Mouse (Mus musculus): ENCODE measurements at regions not wholly inside any gene's neighbourhood (a gene's known extent, or its start where the extent isn't known, plus 50 kb on each side); places are given as distances from the start of the nearest gene placed in this dataset.

GRCm38 (mm10) chr13:64007688-64008087, 81.3 kb downstream of the Hsd17b3 start:
- DNase-seq (ENCODE audit: low read depth, low spot score), result no peak

DNA sequence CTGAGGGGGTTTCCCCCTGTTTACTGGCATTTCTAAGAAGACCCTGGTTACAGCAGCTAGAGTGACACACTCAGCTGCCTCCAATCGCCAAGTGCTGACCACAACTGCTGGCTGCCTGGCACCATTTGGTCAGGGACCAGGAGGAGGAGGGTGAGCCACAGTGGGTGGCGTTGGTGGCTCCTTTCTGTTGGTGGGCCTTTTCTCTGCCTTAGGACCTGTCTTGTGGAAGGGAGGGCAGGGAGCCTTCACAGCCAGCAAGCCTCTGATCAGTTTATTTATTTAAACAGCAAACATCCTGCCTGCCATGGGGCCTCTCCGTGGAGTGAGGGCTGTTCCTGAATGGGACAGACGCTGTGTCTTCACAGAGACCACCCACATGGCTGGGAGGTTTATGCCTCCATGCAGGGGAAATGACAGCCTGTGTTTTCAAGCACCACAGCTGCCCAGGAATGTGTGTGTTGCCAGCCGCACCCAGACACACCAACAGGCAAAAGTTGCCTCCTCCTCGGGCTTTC, 86.0 kb downstream of the Hsd17b3 start:
- peak; percentile 88 for DNase-seq (ENCODE audit: low read depth, low spot score)

GRCm38 (mm10) chr13:64000303-64000702, 88.7 kb downstream of the Hsd17b3 start:
- no peak for DNase-seq (ENCODE audit: low read depth, low spot score)

DNA sequence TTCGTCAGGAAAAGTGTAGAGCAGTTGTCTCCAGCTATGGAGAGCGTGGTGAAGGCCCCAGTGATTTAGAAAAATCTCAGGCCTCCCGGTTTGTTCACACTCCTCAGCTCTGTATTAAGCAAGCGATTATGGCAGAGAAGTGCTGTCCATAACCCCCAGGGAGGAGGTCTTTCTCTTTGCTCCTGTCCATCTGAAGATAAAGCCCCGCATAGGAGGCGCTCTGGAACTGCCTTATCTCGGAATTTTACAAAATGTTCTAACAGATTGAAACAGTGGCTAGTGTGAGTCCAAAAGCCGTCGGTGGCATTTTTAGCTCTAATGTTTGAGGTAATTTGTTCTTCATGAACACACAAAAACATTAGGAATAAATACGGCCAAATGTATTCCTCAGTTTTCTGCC, 90.4 kb downstream of the Hsd17b3 start:
- no peak for DNase-seq (ENCODE audit: low read depth, low spot score)

DNA sequence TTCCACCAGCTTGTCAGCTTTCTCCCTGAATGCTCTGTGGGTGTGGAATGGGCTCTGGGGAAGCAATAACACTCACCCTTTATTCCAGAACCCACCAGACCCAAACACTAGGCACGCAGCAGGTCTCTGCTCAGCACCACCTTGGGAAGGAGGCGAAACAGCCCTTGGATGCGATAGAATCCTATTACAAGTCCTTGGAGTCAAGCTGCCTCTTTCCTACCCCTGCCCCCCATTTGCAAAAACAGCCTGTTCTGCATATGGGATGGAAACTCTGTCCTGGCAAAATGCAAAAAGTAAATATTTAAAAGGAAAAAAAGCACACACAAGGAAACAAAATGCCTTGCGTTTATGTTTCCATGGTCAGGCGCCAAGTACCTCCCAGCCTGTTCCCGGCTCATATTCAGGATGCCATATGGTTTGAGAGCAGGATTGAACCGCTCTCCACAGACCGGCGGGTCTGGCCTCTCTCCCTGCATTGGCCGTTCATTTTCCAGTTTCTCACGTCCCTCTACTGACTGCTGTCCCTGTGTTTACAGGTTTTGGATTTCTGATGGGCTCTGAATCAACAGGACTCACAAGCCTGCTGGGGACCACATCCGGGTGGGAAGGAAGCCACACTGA, 95.1 kb downstream of the Hsd17b3 start:
- no peak for DNase-seq (ENCODE audit: low read depth, low spot score)

DNA sequence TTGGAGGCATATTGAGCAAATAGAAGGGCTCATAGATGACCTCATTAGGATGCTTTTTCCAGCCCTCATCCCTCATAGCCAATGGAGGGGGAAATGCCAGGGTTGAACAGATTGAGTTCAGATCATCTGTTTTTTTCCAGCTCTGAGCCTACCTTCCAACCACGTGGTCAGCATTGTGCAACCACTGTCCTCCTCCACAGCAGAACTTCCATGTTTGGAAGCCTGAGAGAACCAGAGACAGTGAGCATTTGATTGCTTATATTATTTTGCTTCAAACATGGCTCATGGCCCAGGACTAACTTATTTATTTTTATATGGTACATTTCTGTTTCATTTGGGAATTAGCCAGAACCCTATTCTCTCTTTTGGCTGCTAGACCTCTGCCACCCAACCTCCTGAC, 96.0 kb downstream of the Hsd17b3 start:
- no peak for DNase-seq (ENCODE audit: low read depth, low spot score)

DNA sequence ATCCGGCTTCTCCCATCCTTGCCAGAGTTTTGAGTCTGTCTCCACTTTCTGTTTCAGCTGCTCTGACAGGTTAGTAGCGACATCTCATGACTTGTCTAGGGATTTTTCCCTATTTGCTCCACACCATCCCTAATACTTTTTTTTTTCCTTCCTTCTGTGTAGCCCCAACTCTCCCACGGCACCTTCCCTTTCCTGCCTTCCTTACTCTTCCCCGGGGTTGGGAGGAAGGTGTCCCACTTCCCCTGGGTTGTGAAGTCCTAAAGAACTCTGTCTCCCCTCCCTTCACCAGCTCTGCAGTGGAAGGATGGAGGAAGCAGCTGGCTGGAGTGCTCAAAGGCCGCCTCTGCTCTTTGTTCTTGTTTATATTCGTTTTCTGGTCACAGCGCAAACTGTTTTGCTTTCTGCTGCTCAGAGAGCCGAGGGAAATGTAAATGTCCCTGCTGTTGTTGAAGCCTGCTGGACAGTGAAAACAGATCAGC, 98.5 kb downstream of the Hsd17b3 start:
- no peak for DNase-seq (ENCODE audit: low read depth, low spot score)

DNA sequence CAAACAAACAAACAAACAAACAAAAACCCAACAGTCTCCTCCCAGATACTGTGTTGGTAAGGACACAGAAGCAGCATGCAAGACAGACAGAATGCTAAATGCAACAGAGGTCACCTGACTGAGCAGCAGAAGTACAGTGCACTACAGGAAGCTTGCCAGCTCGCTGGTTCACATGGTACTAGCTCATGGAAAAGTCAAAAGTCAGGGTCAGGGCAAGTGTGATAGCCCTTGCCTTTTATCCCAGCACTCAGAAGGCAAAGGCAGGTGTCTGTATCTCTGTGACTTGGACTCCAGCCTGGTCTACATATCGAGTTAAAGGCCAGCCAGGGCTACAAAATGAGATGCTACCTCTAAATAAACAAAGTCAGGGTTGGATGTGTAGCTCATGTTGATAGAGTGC, 99.3 kb downstream of the Hsd17b3 start:
- no peak for DNase-seq (ENCODE audit: low read depth, low spot score)

GRCm38 (mm10) chr13:63988263-63988662, 100.8 kb downstream of the Hsd17b3 start:
- DNase-seq (ENCODE audit: low read depth, low spot score), result no peak

GRCm38 (mm10) chr13:63986681-63987080, 102.3 kb downstream of the Hsd17b3 start:
- DNase-seq (ENCODE audit: low read depth, low spot score), result no peak

DNA sequence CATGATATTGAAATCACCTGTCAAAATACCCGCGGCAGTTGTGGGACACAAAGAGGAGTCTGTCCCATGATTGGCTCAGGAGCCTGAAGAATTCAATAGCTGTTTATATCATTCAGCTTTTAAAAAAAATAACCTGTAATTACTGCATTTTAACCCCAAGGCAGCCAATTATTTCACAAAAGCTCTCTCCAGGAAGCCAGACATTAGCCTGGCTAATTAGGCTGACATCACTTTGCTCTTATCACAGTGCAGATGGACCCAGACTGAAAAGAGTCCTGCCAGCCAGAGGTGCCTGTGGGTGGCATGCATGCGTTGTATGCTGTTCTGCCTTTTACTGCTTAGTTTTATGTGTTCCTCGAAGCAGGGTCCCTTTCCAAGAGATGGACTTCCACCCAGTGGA, 103.4 kb downstream of the Hsd17b3 start:
- DNase-seq (ENCODE audit: low read depth, low spot score), result no peak

DNA sequence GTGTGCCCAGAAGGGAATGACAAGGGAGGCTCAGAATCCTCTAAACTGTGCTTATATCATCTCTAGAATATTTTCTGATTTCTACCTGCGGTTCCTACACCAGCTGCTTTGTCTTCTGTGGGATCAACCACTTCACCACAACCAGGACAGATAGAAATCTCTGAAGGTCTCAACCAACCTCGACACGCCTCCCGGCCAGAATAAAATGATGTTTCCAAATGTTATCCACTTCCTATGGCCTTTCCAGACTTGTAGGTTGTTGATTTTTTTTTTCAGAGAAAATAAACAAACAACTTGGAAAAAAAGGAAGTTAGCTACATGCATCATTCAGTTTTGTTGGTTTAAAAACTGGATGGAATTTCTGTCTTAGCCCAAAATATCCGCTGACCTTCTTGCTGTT, 103.9 kb downstream of the Hsd17b3 start:
- DNase-seq (ENCODE audit: low read depth, low spot score), result no peak

DNA sequence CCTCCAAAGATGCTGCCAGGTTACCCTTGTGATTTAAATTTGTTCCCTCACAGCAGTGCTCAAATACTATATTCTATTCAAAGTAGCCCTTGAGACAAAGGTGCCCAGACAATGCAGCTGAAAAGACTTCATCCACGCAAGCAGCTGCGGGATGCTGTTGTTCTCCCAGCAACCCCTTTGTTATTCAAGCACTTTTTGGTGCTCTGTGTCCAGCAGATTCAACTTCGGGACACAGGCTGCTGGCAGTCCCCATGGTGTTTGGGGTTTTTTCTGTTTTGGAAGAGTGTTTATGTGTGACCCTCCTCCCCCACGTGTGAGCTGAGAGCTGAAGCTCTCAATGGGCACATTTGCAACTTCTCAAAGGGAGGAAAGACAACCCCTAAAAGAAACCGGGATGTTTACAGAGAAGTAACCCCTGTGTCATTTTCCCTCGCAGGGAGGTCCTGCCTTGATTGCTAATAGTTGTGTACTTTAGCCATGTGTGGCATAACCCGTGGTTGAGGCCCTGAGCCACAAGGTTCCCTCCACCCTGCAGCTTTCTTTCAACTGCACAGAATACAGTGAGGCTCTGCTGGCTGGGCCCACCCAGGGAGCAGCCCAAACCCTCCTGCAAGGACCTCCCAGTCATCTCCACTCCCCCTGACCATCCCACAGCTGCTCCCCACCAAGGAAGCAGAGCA, 108.9 kb downstream of the Hsd17b3 start:
- DNase-seq (ENCODE audit: low read depth, low spot score), result peak; percentile 88

DNA sequence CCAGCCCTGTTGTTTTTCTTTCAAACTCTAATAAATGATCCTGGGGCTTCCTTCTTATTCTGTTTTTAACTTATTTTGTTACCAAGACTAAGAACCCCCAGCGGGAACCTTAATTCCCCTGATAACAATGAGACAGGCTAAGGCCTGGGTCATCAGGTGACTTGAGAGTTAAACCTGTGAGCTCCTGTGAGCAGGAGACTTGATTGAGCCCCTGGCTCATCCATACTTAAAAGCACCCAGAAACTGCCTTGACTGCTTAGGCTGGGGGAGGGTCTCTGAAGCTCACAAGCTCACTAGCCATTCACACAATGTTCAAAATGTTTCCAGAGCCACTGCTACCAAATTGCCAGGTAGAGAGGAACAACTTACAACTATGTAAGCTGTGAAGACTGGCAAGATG, 109.4 kb downstream of the Hsd17b3 start:
- peak; percentile 63 for DNase-seq (ENCODE audit: low read depth, low spot score)

- no peak for DNase-seq (ENCODE audit: low read depth, low spot score)
Observed at GRCm38 (mm10) chr13:63969907-63970306, 119.1 kb downstream of the Hsd17b3 start.

GRCm38 (mm10) chr13:63968623-63969022, 120.4 kb downstream of the Hsd17b3 start:
- peak; percentile 85 for DNase-seq (ENCODE audit: low read depth, low spot score)

GRCm38 (mm10) chr13:63957098-63957497, 131.9 kb downstream of the Hsd17b3 start:
- DNase-seq (ENCODE audit: low read depth, low spot score), result no peak

- DNase-seq (ENCODE audit: low read depth, low spot score), result no peak
Observed at GRCm38 (mm10) chr13:63954305-63954704, 134.7 kb downstream of the Hsd17b3 start.

DNA sequence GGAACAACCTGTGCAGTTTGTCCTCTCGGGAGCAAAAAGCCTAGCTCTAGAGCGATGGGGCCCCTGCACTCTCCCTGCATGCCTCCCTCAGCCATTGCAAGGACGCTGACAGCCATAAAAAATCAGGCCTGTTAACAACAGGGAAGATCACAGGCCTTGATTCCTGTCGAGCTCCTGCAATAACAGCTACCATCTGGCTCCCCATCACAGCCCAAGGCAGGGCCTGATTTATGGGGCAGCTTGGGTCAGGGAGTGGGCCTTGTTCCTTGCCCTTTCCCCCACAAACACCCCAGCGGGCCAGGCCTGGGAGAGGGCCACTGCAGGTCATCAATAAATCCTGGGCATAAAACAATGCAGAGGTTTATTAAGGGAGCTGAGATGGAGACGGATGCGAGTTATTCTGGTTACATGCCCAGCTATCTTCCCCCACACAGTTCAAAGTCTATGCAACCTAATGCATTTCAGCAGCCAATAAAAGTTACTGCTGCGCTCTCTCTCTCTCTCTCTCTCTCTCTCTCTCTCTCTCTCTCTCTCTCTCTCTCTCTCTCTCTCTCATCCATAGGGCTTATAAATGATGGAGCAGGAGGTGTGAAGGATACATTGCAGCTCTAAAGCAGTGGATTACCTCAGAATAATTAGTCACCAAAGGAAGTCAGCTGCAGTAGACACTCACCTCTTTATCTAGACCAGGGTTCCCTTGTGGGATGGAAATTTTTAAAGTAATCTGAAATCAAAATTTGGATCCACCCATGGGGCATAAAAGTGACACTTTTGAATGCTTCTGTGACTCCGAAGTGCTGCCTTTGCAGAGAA, 136.9 kb downstream of the Hsd17b3 start:
- no peak for DNase-seq (ENCODE audit: low read depth, low spot score)

GRCm38 (mm10) chr13:63951136-63951535, 136.1 kb downstream of the Ercc6l2 start:
- no peak for DNase-seq (ENCODE audit: low read depth, low spot score)

All from ZHBTc4 (cell line).